Mouse (Mus musculus) megakaryocyte, embryonic 14.5 days (primary cell): ENCODE measurements around the gene Slc38a1. TPM values are rescaled to one million over a fixed set of nuclear protein-coding genes. Genes with fewer than 3 reads are reported as not detected.

Experiments
- H3K27me3 ChIP-seq: replicated peaks from 2 replicates; pipeline ENCODE3; 2012; ENCODE audit warnings: inconsistent platforms
- H3K36me3 ChIP-seq: replicated peaks from 2 replicates; pipeline ENCODE3; 2012; ENCODE audit warnings: low read length, inconsistent platforms, mixed read lengths
- H3K4me1 ChIP-seq: 2 replicates; pipeline ENCODE4 v1.6.1; 2012; ENCODE audit warnings: inconsistent platforms
- H3K4me3 ChIP-seq: replicated peaks from 2 replicates; pipeline ENCODE3; 2012; ENCODE audit warnings: moderate library complexity, mild to moderate bottlenecking, inconsistent platforms
- H3K9me3 ChIP-seq: 2 replicates; pipeline ENCODE4 v1.6.1; 2012; ENCODE audit warnings: inconsistent platforms
- FLI1 ChIP-seq: IDR thresholded peaks from 2 replicates; pipeline ENCODE4 v1.6.1; 2012; ENCODE audit warnings: low read length, inconsistent platforms, mixed read lengths
- GATA1 ChIP-seq: IDR thresholded peaks from 3 replicates; pipeline ENCODE4 v1.6.1; 2012; ENCODE audit warnings: mixed read lengths, low read length, inconsistent platforms, borderline replicate concordance
- polyA plus RNA-seq: library from polyadenylated mRNA; stranded (reverse); fragments of >175 nt; gene quantifications from 2 replicates; pipeline ENCODE4 v1.2.3, GENCODE M21; 2012; ENCODE audit warnings: low replicate concordance; ENCODE audit not compliant: insufficient read depth

Slc38a1 gene
- polyA plus RNA-seq, 1 experiment, result 22.9 TPM

- peaks cover 11% of the 10 kb centered on the region for H3K4me1 ChIP-seq
- peak overlapping the region; percentile 89 for H3K4me3 ChIP-seq
- no peaks in the 10 kb centered on the region for H3K9me3 ChIP-seq
- peaks cover 28% of the 10 kb centered on the region for H3K27me3 ChIP-seq
- no peaks in the 10 kb centered on the region for H3K36me3 ChIP-seq
- no peak for TF ChIP-seq FLI1
- TF ChIP-seq GATA1, result no peak
These were observed 99.4 kb downstream of the Slc38a1 start for GRCm38 (mm10) chr15:96543181-96543828.

GRCm38 (mm10) chr15:96542135-96542534 lies 100.6 kb downstream of the Slc38a1 start:
- TF ChIP-seq GATA1 (no peak), FLI1 (no peak)
- Histone ChIP-seq H3K36me3 (no peaks in the 10 kb centered on the region), H3K9me3 (no peaks in the 10 kb centered on the region), H3K27me3 (peaks cover 23% of the 10 kb centered on the region), H3K4me1 (peaks cover 5% of the 10 kb centered on the region), H3K4me3 (no peak overlapping the region)

- TF ChIP-seq GATA1 (no peak), FLI1 (no peak)
These were observed 105.4 kb downstream of the Slc38a1 start for GRCm38 (mm10) chr15:96537272-96537671.

GRCm38 (mm10) chr15:96536412-96536811 lies 106.3 kb downstream of the Slc38a1 start:
- no peak overlapping the region for H3K4me3 ChIP-seq
- H3K36me3 ChIP-seq, result no peaks in the 10 kb centered on the region
- TF ChIP-seq FLI1 (no peak), GATA1 (no peak)
- peaks cover 15% of the 10 kb centered on the region; the same call in 1 of the 2 replicates for H3K4me1 ChIP-seq
- H3K9me3 ChIP-seq, result peaks cover 12% of the 10 kb centered on the region
- peaks cover 11% of the 10 kb centered on the region for H3K27me3 ChIP-seq

More at GRCm38 (mm10) chr15:96537272-96537671, 105.4 kb downstream of the Slc38a1 start:
- H3K4me3 ChIP-seq, result no peak overlapping the region
- no peaks in the 10 kb centered on the region for H3K36me3 ChIP-seq
- H3K4me1 ChIP-seq, result peaks cover 14% of the 10 kb centered on the region; the same call in 1 of the 2 replicates
- peaks cover 3% of the 10 kb centered on the region for H3K9me3 ChIP-seq
- H3K27me3 ChIP-seq, result peaks cover 6% of the 10 kb centered on the region

- H3K4me1 ChIP-seq, result peaks cover 18% of the 10 kb centered on the region
- H3K4me3 ChIP-seq, result no peak overlapping the region
- H3K27me3 ChIP-seq, result peaks cover 19% of the 10 kb centered on the region
- no peak for TF ChIP-seq GATA1
- H3K9me3 ChIP-seq, result peaks cover 14% of the 10 kb centered on the region
- no peaks in the 10 kb centered on the region for H3K36me3 ChIP-seq
These were observed 115.0 kb downstream of the Slc38a1 start for GRCm38 (mm10) chr15:96527686-96528085.

- TF ChIP-seq FLI1 (no peak), GATA1 (no peak)
- Histone ChIP-seq H3K4me1 (peaks cover 13% of the 10 kb centered on the region), H3K36me3 (no peaks in the 10 kb centered on the region), H3K4me3 (no peak overlapping the region), H3K27me3 (peaks cover 13% of the 10 kb centered on the region), H3K9me3 (no peaks in the 10 kb centered on the region)
These were observed 118.4 kb downstream of the Slc38a1 start for GRCm38 (mm10) chr15:96524239-96524738.

Other genes with a start within 250 kb of the Slc38a1 start
- gene Scaf11, start 182.1 kb downstream of the Slc38a1 start, polyA plus RNA-seq, result 7.2 and 14.6 TPM in 2 replicates
- 4.2 and 5.6 TPM in 2 replicates for gene Slc38a2, start 56.8 kb upstream of the Slc38a1 start, polyA plus RNA-seq